Mouse (Mus musculus): ENCODE measurements around the gene Bola1. TPM values are rescaled to one million over a fixed set of nuclear protein-coding genes. Genes with fewer than 3 reads are reported as not detected.
"Not testable (repeated sequence)": the region's sequence is repeated elsewhere in the genome, so short reads cannot be mapped to it uniquely, and the experiment has no call there.

Gene Bola1
- polyA plus RNA-seq, 1 experiment: 61.3 TPM

- TF ChIP-seq CTCF (IDR thresholded peaks at IDR 0.05; ENCODE audit: insufficient read depth, low read length) (0 out of 2 replicates have a peak, but pooled peaks have one; percentile 3), POLR2A (IDR thresholded peaks at IDR 0.05; ENCODE audit: borderline replicate concordance, extremely low read depth, low read depth, low read length) (no peak)
- Histone ChIP-seq H3K4me1 (ENCODE audit: control insufficient read depth, insufficient read depth, low read length) (no peaks in the 10 kb centered on the region), H3K4me3 (replicated peaks; ENCODE audit: extremely low read depth, low read depth, low read length) (no peak overlapping the region)
- WGBS: 28% methylated on average over 15 of the region's 15 CpGs
- DNase-seq: no peak
Observed at GRCm38 (mm10) chr3:96209242-96209641, 10.3 kb downstream of the Bola1 start.

GRCm38 (mm10) chr3:96207819-96208218 lies 11.7 kb downstream of the Bola1 start:
- TF ChIP-seq CTCF (IDR thresholded peaks at IDR 0.05; ENCODE audit: insufficient read depth, low read length) (no peak), POLR2A (IDR thresholded peaks at IDR 0.05; ENCODE audit: borderline replicate concordance, extremely low read depth, low read depth, low read length) (no peak)
- Histone ChIP-seq H3K4me3 (replicated peaks; ENCODE audit: extremely low read depth, low read depth, low read length) (no peak overlapping the region), H3K4me1 (ENCODE audit: control insufficient read depth, insufficient read depth, low read length) (no peaks in the 10 kb centered on the region)
- WGBS: 69% methylated on average over 3 of the region's 3 CpGs
- no peak for DNase-seq

- TF ChIP-seq POLR2A (IDR thresholded peaks at IDR 0.05; ENCODE audit: borderline replicate concordance, extremely low read depth, low read depth, low read length) (no peak), CTCF (IDR thresholded peaks at IDR 0.05; ENCODE audit: insufficient read depth, low read length) (no peak)
- DNase-seq: no peak
- WGBS: 47% methylated on average over 2 of the region's 2 CpGs
- Histone ChIP-seq H3K4me1 (ENCODE audit: control insufficient read depth, insufficient read depth, low read length) (0 out of 2 replicates have a peak, but pooled peaks cover 3% of the 10 kb centered on the region), H3K4me3 (replicated peaks; ENCODE audit: extremely low read depth, low read depth, low read length) (no peak overlapping the region)
Observed at GRCm38 (mm10) chr3:96199731-96200130, 19.8 kb downstream of the Bola1 start.

GRCm38 (mm10) chr3:96198601-96199251 lies 20.8 kb downstream of the Bola1 start:
- not testable (repeated sequence) for H3K4me1 ChIP-seq (ENCODE audit: control insufficient read depth, insufficient read depth, low read length); H3K4me3 ChIP-seq (replicated peaks; ENCODE audit: extremely low read depth, low read depth, low read length); DNase-seq
- 27% methylated on average over 8 of the region's 8 CpGs for WGBS

GRCm38 (mm10) chr3:96198181-96198580 lies 21.3 kb downstream of the Bola1 start:
- TF ChIP-seq POLR2A (IDR thresholded peaks at IDR 0.05; ENCODE audit: borderline replicate concordance, extremely low read depth, low read depth, low read length) (no peak), CTCF (IDR thresholded peaks at IDR 0.05; ENCODE audit: insufficient read depth, low read length) (no peak)
- 4% methylated on average over 6 of the region's 6 CpGs for WGBS
- DNase-seq: no peak
- Histone ChIP-seq H3K4me1 (ENCODE audit: control insufficient read depth, insufficient read depth, low read length) (0 out of 2 replicates have a peak, but pooled peaks cover 3% of the 10 kb centered on the region), H3K4me3 (replicated peaks; ENCODE audit: extremely low read depth, low read depth, low read length) (peak overlapping the region; percentile 44)

- 0 out of 2 replicates have a peak, but pooled peaks cover 3% of the 10 kb centered on the region for H3K4me1 ChIP-seq (ENCODE audit: control insufficient read depth, insufficient read depth, low read length)
- peak overlapping the region; percentile 76 for H3K4me3 ChIP-seq (replicated peaks; ENCODE audit: extremely low read depth, low read depth, low read length)
- under 1% methylated on average over 50 of the region's 50 CpGs for WGBS
- DNase-seq: peak; percentile 82
- peak; percentile 97 for TF ChIP-seq POLR2A (IDR thresholded peaks at IDR 0.05; ENCODE audit: borderline replicate concordance, extremely low read depth, low read depth, low read length)
- no peak for TF ChIP-seq CTCF (IDR thresholded peaks at IDR 0.05; ENCODE audit: insufficient read depth, low read length)
Observed at GRCm38 (mm10) chr3:96197129-96197749, 22.3 kb downstream of the Bola1 start.

GRCm38 (mm10) chr3:96196437-96197128 lies 22.9 kb downstream of the Bola1 start:
- TF ChIP-seq CTCF (IDR thresholded peaks at IDR 0.05; ENCODE audit: insufficient read depth, low read length) (no peak), POLR2A (IDR thresholded peaks at IDR 0.05; ENCODE audit: borderline replicate concordance, extremely low read depth, low read depth, low read length) (no peak)
- H3K4me3 ChIP-seq (replicated peaks; ENCODE audit: extremely low read depth, low read depth, low read length): peak overlapping the region; percentile 76
- DNase-seq: no peak
- 17% methylated on average over 27 of the region's 27 CpGs for WGBS
- 0 out of 2 replicates have a peak, but pooled peaks cover 3% of the 10 kb centered on the region for H3K4me1 ChIP-seq (ENCODE audit: control insufficient read depth, insufficient read depth, low read length)

GRCm38 (mm10) chr3:96195616-96196313 lies 23.7 kb downstream of the Bola1 start:
- no peak for DNase-seq
- Histone ChIP-seq H3K4me1 (ENCODE audit: control insufficient read depth, insufficient read depth, low read length) (0 out of 2 replicates have a peak, but pooled peaks cover 3% of the 10 kb centered on the region), H3K4me3 (replicated peaks; ENCODE audit: extremely low read depth, low read depth, low read length) (no peak overlapping the region)
- TF ChIP-seq CTCF (IDR thresholded peaks at IDR 0.05; ENCODE audit: insufficient read depth, low read length): no peak
- TF ChIP-seq POLR2A (IDR thresholded peaks at IDR 0.05; ENCODE audit: borderline replicate concordance, extremely low read depth, low read depth, low read length): no peak
- 92% methylated on average over 11 of the region's 11 CpGs for WGBS

GRCm38 (mm10) chr3:96194966-96195365 lies 24.5 kb downstream of the Bola1 start:
- no peak for DNase-seq
- TF ChIP-seq POLR2A (IDR thresholded peaks at IDR 0.05; ENCODE audit: borderline replicate concordance, extremely low read depth, low read depth, low read length) (no peak), CTCF (IDR thresholded peaks at IDR 0.05; ENCODE audit: insufficient read depth, low read length) (no peak)
- Histone ChIP-seq H3K4me3 (replicated peaks; ENCODE audit: extremely low read depth, low read depth, low read length) (no peak overlapping the region), H3K4me1 (ENCODE audit: control insufficient read depth, insufficient read depth, low read length) (0 out of 2 replicates have a peak, but pooled peaks cover 3% of the 10 kb centered on the region)
- WGBS: 78% methylated on average over 10 of the region's 10 CpGs

All from lung, adult 2 months (tissue).